Mouse (Mus musculus) bone marrow macrophage, adult 2 months (primary cell): ENCODE results near the gene A830018L16Rik.
"Not testable (repeated sequence)": the region's sequence is repeated elsewhere in the genome, so short reads cannot be mapped to it uniquely, and the experiment has no call there.

Source experiments
- CTCF ChIP-seq: IDR thresholded peaks from 2 replicates; pipeline ENCODE4 v1.5.1; 2012; ENCODE audit warnings: low read depth, mild to moderate bottlenecking, low read length, moderate library complexity
- POLR2A ChIP-seq: IDR thresholded peaks from 2 replicates; pipeline ENCODE4 v1.6.1; 2012; ENCODE audit warnings: mild to moderate bottlenecking, low read depth, low read length, borderline replicate concordance

- not testable (repeated sequence) for TF ChIP-seq POLR2A, CTCF
Measured at GRCm38 (mm10) chr1:11549810-11550209, 135.9 kb downstream of the A830018L16Rik start.
